Mouse (Mus musculus) mesoderm, embryonic 11.5 days (tissue): ENCODE measurements around the gene Sgpp1.
A peak's percentile ranks its signal among the peaks of the same experiment; 100 is the strongest.
"Not testable (repeated sequence)": the region's sequence is repeated elsewhere in the genome, so short reads cannot be mapped to it uniquely, and the experiment has no call there.

Experiments
- DNase-seq: peaks from one replicate; pipeline ENCODE4 v3.0.0-alpha.2; 2012; ENCODE audit warnings: low read depth, low spot score

Gene Sgpp1

DNA sequence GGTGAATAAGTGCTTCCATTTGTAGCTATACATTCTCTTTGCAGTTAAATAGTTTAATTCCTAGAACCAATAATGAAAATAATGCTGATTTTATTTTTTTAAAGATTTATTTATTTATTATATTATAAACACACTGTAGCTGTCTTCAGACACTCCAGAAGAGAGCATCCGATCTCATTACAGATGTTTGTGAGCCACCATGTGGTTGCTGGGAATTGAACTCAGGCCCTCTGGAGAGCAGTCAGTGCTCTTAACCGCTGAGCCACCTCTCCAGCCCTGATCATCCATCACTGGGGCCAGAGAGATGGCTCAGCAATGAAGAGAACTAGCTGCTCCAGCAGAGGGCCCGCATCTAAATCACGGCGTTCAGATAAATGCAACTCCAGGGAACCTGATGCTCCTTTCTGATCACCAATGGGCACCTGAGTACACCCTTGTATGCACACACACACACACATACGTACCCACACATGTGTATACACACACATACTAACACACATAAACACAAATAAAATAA, 3.5 kb downstream of the Sgpp1 start:
- no peak for DNase-seq

GRCm38 (mm10) chr12:75731508-75731907, 4.0 kb downstream of the Sgpp1 start:
- no peak for DNase-seq

DNA sequence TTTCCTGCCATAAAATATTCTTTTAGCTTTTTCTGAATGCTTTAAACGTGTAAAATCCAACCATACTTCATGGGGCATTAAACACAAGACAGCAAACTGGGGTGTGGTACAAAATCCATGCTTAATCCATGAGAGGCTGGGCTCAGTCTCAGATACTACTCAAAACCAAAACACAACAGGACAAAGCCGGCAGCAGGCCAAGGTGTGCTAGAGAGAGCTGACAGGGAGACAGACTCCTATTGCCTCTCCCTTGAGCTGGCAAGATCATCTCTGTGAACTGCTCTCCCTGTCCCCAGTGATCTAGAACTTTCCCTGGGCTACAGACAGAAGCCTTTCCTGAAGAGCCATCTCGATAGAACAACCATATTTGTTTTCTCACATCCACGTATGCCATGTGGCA, 5.1 kb downstream of the Sgpp1 start:
- DNase-seq: no peak

GRCm38 (mm10) chr12:75729876-75730275, 5.7 kb downstream of the Sgpp1 start:
- DNase-seq: no peak

DNA sequence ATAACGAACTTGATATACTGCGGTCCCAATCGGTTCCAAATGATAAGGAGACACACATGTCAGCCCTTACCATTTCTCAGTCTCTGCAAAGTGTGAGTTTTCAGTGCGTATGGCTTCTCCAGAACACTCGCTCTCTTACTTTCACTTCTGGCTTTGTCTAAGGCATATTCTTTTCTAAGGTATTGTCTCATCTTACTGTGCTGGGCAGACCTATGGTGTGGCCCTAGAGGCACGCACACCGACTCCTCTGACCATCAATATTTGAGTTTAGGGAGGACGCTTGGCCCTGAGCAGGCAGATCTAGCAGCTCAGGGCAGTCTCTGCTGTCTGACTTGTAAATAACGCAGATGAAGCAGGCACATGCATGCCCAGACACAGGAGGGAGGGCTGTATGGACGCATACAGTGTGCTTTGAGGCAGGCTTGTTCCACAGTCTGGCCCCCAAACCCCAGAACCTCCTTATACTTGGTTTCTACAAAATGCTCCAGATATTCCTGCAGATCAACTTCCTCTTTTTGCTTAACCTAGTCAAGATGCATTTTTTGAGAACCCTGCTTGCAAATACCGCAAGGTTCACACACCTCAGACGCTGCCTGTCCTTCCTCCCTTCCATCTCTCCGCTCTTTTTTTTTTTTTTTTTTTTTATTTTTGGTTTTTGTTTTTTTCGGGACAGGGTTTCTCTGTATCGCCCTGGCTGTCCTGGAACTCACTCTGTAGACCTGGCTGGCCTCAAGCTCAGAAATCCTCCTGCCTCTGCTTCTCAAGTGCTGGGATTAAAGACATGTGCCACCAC, 8.0 kb downstream of the Sgpp1 start:
- DNase-seq: no peak

DNA sequence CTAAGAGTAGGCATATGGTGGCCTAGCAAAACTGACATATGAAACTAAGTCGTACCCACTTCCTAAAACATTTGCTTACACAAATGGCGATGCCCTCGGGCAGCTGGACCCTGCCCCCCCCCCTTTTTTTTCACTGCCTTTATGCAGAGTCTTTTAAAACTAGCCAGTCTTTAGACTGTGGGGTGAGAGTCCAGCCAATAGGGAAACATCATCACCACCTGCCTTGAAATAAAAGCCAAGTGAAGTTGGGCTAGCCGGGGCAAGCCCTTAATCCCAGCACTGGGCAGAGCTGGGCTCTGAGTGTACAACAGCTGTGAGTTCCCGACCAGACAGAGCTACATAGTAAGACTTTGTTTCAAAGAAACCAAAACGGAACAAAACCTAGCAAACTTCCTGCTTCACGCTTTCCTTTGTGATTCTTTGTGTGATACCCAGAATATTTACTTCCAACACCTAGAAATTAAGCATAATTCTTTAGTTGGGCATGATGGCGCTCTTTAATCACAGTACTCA, 9.1 kb downstream of the Sgpp1 start:
- DNase-seq: no peak

DNA sequence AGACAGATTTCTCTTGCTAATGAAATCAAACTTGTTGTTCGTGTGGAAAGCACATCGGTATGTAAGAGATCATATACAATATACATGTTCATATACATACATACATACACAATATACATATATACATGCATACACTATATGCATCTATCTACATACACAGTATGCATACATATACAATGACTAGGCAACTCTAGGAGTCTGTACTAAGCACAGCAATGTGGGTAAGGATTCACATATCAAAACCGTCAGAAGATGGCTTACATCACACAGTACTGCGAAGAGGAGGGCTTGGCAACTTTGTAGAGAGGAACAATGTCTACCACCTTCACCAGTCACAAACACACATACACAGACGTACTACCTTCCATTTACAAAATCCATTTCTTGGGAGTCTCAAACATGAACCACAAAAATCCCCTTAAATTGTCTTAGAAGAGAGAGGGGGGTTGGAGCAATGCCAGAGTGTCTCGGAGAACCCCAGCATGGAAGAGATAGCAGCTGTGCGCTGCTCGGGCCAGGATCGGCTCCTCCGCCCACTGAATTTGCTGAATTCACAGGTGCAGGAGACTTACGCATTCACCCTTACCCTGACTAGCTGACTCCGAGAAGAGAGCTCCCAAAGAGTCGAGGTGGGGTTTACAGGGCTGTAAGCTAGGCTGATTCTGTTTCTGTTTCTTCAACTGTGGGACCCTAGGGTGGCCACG, 10.8 kb downstream of the Sgpp1 start:
- DNase-seq: no peak

GRCm38 (mm10) chr12:75723839-75724463, 11.6 kb downstream of the Sgpp1 start:
- DNase-seq: no peak

GRCm38 (mm10) chr12:75721941-75722340, 13.6 kb downstream of the Sgpp1 start:
- DNase-seq: no peak

DNA sequence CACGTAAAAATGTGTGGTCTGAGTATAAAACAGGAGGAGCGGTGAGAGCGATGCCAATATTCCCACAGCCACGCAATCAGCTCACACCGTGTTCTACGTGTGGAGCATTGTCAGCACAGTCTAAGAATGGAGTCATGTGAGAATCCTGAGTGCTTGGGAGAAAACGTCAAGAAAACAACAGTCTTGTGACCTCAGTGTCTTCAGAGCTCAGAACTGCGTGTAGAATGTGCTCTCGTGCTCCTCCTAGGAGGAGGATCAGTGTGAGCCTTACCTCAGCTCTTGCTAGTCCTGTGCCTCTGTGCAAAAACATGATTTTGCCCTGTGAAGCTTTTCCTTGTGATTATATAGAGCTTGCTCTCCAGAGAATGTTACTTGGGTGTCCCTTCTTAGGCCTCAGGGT, 14.5 kb downstream of the Sgpp1 start:
- no peak for DNase-seq

- DNase-seq: no peak
Measured at GRCm38 (mm10) chr12:75713596-75713995, 21.9 kb downstream of the Sgpp1 start.

- DNase-seq: not testable (repeated sequence)
Measured at GRCm38 (mm10) chr12:75712905-75713304, 22.6 kb downstream of the Sgpp1 start.

GRCm38 (mm10) chr12:75710596-75711376, 24.7 kb downstream of the Sgpp1 start:
- no peak for DNase-seq

- DNase-seq: no peak
Measured at GRCm38 (mm10) chr12:75709506-75709905, 26.0 kb downstream of the Sgpp1 start.

- no peak for DNase-seq
Measured at GRCm38 (mm10) chr12:75706670-75707069, 28.9 kb downstream of the Sgpp1 start.

DNA sequence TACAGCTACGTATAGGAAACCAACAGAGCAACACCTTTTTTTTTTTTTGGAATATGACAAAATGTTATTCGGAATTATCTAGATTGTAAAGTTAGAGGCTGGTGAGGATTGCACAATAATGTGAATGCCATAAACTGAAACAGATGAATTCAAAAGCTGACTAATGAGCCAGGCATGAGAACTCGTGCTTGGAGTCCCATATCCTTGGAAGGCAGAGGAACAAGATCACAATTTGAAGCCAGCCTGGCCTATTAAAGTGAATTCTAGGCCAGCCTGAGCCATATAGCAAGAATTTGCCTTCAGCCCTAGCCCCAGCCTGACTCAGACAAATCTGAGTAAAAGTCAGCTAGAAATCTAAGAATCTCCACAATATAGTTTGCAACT, 32.8 kb downstream of the Sgpp1 start:
- DNase-seq: no peak

DNA sequence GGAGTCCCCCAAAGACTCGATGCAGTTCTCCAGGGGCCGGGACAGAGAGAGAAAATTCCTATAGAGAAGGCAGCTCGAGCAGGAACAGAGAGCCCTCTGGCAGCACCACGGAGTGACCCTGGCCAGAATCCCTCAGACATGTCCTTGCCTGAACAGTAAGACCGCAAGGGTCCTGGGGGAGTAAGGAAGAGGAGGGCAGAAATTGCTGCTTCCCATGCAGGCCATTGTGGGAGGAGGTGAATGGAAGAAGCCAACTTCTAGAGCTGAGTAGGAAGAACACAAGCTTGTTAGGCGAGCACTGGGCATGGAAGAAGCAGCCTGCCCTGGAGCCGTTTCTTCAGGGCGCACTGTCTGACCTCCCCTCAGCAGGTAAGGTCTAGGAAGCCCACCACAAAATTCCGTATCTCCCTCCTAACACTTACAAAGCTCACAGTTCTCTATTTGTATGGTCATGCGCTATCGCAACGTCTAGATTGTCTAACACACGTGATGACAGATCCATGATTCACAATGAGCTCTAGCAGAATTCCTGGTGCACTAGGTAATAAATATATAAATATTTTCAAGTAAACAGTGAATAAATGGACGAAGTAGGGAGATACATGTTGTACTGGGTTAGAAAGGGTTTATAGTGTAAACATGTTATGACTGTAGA, 33.3 kb downstream of the Sgpp1 start:
- DNase-seq: no peak

DNA sequence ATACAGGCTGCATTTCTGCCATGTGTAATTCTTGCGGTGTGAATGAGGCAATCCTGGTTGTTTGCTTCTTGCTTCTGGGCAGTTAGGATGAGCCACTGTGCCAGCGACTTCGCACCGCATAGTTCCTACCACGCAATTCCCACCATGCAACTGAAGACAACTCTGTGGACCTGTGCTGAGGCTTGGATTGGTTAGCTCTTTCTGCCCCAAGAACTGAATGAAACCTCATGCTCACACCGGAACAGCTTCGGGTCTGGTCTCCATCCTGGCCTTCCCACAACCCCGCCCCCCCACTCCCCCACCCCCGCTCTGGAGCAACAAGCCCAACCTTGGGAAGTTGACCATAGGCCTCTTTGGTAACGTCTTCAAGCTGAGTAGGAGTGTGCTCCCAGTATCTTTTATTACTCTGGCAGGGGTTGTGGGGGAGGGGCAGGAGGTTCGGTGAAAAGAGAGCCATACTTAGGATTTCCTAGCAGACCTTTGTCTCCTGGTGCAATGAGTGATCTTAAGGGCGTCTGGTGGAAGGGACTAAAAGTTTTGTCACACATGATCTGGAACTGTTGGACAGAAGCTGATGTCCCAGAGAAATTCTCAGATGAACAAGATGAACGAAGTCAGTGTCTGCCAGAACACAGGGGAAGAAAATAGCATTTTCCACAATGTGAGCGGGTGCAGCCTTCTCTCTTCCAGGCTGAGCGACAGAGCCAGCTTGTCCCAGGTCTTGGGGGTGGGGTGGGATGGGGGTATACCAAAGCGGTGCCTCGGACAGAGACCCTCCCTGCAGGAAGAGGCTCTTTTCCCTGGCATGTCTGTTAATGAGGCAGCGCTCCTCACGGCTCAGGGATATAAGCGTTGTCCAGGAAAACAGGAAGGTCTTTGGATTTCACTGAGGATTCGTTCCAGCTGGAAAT, 34.1 kb downstream of the Sgpp1 start:
- peak; percentile 33 for DNase-seq

DNA sequence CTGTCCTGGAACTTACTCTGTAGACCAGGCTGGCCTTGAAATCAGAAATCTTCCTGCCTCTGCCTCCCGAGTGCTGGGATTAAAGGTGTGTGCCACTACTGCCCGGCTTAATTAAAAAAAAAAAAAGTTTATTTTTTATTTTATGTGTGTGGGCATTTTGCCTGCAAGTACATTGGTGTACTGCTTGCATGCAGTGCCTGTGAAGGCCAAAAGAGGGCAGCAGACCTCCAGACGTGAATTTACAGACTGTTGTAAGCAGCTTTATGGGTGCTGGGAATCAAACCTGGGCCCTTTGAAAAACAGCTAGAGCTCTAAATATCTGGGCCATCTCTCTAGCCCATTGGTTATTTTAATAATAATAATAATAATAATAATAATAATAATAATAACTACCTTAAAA, 36.8 kb downstream of the Sgpp1 start:
- DNase-seq: no peak

GRCm38 (mm10) chr12:75695845-75696244, 39.7 kb downstream of the Sgpp1 start:
- DNase-seq: not testable (repeated sequence)
